Mouse (Mus musculus): ENCODE data around the gene Stoml3. TPM values are rescaled to one million over a fixed set of nuclear protein-coding genes. Genes with fewer than 3 reads are reported as not detected.
A peak's percentile ranks its signal among the peaks of the same experiment; 100 is the strongest.

The Stoml3 gene
- polyA plus RNA-seq (2015; fragmentation: Nextera tagmentation; extraction: Ambion mirVana), result 0.10 TPM in 1 of 2 replicates, not detected in the other

GRCm38 (mm10) chr3:53488353-53488752 lies at the start of gene Stoml3:
Gene Stoml3, plus strand, starts transcription at chr3:53488653.
- no peaks in the 10 kb centered on the region for H3K9me3 ChIP-seq (replicated peaks; ENCODE audit: control insufficient read depth, low read length)
- H3K4me2 ChIP-seq (ENCODE audit: low read depth, low read length), result no peak within 1 kb of the TSS
- H3K9ac ChIP-seq (ENCODE audit: low read length), result peak within 1 kb of the TSS; percentile 31
- WGBS, result 78% methylated on average over 6 of the region's 6 CpGs
- no peak within 1 kb of the TSS; the same call in 1 of the 2 replicates for H3K27ac ChIP-seq (ENCODE audit: low read length)
- no peaks in the 10 kb centered on the region for H3K36me3 ChIP-seq (ENCODE audit: control insufficient read depth, insufficient read depth)
- no peak within 1 kb of the TSS for H3K4me3 ChIP-seq (ENCODE audit: low read length)
- ATAC-seq (replicated peaks; ENCODE audit: extremely low read depth, insufficient read depth, low FRiP score), result no peak
- H3K4me1 ChIP-seq (ENCODE audit: control insufficient read depth, insufficient read depth, low read length), result peaks cover 12% of the 10 kb centered on the region
- H3K27me3 ChIP-seq (ENCODE audit: control insufficient read depth, insufficient read depth, low read length), result no peaks in the 10 kb centered on the region

- ATAC-seq (replicated peaks; ENCODE audit: extremely low read depth, insufficient read depth, low FRiP score), result no peak
- H3K27ac ChIP-seq (ENCODE audit: low read length), result no peak overlapping the region
- 83% methylated on average over 5 of the region's 5 CpGs for WGBS
- peaks cover 6% of the 10 kb centered on the region; the same call in 1 of the 2 replicates for H3K36me3 ChIP-seq (ENCODE audit: control insufficient read depth, insufficient read depth)
- peaks cover 2% of the 10 kb centered on the region; the same call in 1 of the 2 replicates for H3K4me1 ChIP-seq (ENCODE audit: control insufficient read depth, insufficient read depth, low read length)
- no peaks in the 10 kb centered on the region for H3K27me3 ChIP-seq (ENCODE audit: control insufficient read depth, insufficient read depth, low read length)
- no peak overlapping the region for H3K9ac ChIP-seq (ENCODE audit: low read length)
- no peak overlapping the region for H3K4me3 ChIP-seq (ENCODE audit: low read length)
- H3K9me3 ChIP-seq (replicated peaks; ENCODE audit: control insufficient read depth, low read length), result no peaks in the 10 kb centered on the region
- no peak overlapping the region for H3K4me2 ChIP-seq (ENCODE audit: low read depth, low read length)
Observed at GRCm38 (mm10) chr3:53445540-53445939, 42.9 kb upstream of the Stoml3 start.

GRCm38 (mm10) chr3:53446801-53447200 lies 41.7 kb upstream of the Stoml3 start:
- Histone ChIP-seq H3K4me1 (ENCODE audit: control insufficient read depth, insufficient read depth, low read length) (peaks cover 2% of the 10 kb centered on the region; the same call in 1 of the 2 replicates), H3K9me3 (replicated peaks; ENCODE audit: control insufficient read depth, low read length) (no peaks in the 10 kb centered on the region), H3K9ac (ENCODE audit: low read length) (no peak overlapping the region), H3K4me3 (ENCODE audit: low read length) (no peak overlapping the region), H3K27ac (ENCODE audit: low read length) (no peak overlapping the region), H3K27me3 (ENCODE audit: control insufficient read depth, insufficient read depth, low read length) (no peaks in the 10 kb centered on the region), H3K4me2 (ENCODE audit: low read depth, low read length) (no peak overlapping the region), H3K36me3 (ENCODE audit: control insufficient read depth, insufficient read depth) (peaks cover 10% of the 10 kb centered on the region)
- no peak for ATAC-seq (replicated peaks; ENCODE audit: extremely low read depth, insufficient read depth, low FRiP score)
- WGBS, result 78% methylated on average over 3 of the region's 3 CpGs

- 0 out of 2 replicates have a peak, but pooled peaks have one; percentile 32 for ATAC-seq (replicated peaks; ENCODE audit: extremely low read depth, insufficient read depth, low FRiP score)
Observed at GRCm38 (mm10) chr3:53448208-53448607, 40.2 kb upstream of the Stoml3 start.

GRCm38 (mm10) chr3:53450666-53451065 lies 37.8 kb upstream of the Stoml3 start:
- H3K4me1 ChIP-seq (ENCODE audit: control insufficient read depth, insufficient read depth, low read length), result peaks cover 2% of the 10 kb centered on the region; the same call in 1 of the 2 replicates
- H3K27ac ChIP-seq (ENCODE audit: low read length), result no peak overlapping the region
- 91% methylated on average over 11 of the region's 11 CpGs for WGBS
- H3K4me2 ChIP-seq (ENCODE audit: low read depth, low read length), result no peak overlapping the region
- H3K36me3 ChIP-seq (ENCODE audit: control insufficient read depth, insufficient read depth), result peaks cover 44% of the 10 kb centered on the region
- H3K4me3 ChIP-seq (ENCODE audit: low read length), result no peak overlapping the region
- no peaks in the 10 kb centered on the region for H3K27me3 ChIP-seq (ENCODE audit: control insufficient read depth, insufficient read depth, low read length)
- no peak for ATAC-seq (replicated peaks; ENCODE audit: extremely low read depth, insufficient read depth, low FRiP score)
- no peaks in the 10 kb centered on the region for H3K9me3 ChIP-seq (replicated peaks; ENCODE audit: control insufficient read depth, low read length)
- no peak overlapping the region for H3K9ac ChIP-seq (ENCODE audit: low read length)

More at GRCm38 (mm10) chr3:53448208-53448607, 40.2 kb upstream of the Stoml3 start:
- no peaks in the 10 kb centered on the region for H3K9me3 ChIP-seq (replicated peaks; ENCODE audit: control insufficient read depth, low read length)
- no peak overlapping the region for H3K4me3 ChIP-seq (ENCODE audit: low read length)
- peaks cover 2% of the 10 kb centered on the region; the same call in 1 of the 2 replicates for H3K4me1 ChIP-seq (ENCODE audit: control insufficient read depth, insufficient read depth, low read length)
- H3K27ac ChIP-seq (ENCODE audit: low read length), result no peak overlapping the region
- H3K4me2 ChIP-seq (ENCODE audit: low read depth, low read length), result no peak overlapping the region
- no peaks in the 10 kb centered on the region for H3K27me3 ChIP-seq (ENCODE audit: control insufficient read depth, insufficient read depth, low read length)
- WGBS, result 19% methylated on average over 2 of the region's 2 CpGs
- no peak overlapping the region for H3K9ac ChIP-seq (ENCODE audit: low read length)
- peaks cover 23% of the 10 kb centered on the region for H3K36me3 ChIP-seq (ENCODE audit: control insufficient read depth, insufficient read depth)

- H3K27ac ChIP-seq (ENCODE audit: low read length), result no peak overlapping the region
- no peak overlapping the region for H3K4me2 ChIP-seq (ENCODE audit: low read depth, low read length)
- no peak overlapping the region for H3K9ac ChIP-seq (ENCODE audit: low read length)
- H3K36me3 ChIP-seq (ENCODE audit: control insufficient read depth, insufficient read depth), result peaks cover 53% of the 10 kb centered on the region
- H3K9me3 ChIP-seq (replicated peaks; ENCODE audit: control insufficient read depth, low read length), result no peaks in the 10 kb centered on the region
- WGBS, result 86% methylated on average over 10 of the region's 10 CpGs
- peaks cover 2% of the 10 kb centered on the region; the same call in 1 of the 2 replicates for H3K4me1 ChIP-seq (ENCODE audit: control insufficient read depth, insufficient read depth, low read length)
- ATAC-seq (replicated peaks; ENCODE audit: extremely low read depth, insufficient read depth, low FRiP score), result 0 out of 2 replicates have a peak, but pooled peaks have one; percentile 4
- H3K27me3 ChIP-seq (ENCODE audit: control insufficient read depth, insufficient read depth, low read length), result no peaks in the 10 kb centered on the region
- no peak overlapping the region for H3K4me3 ChIP-seq (ENCODE audit: low read length)
Observed at GRCm38 (mm10) chr3:53452351-53452750, 36.1 kb upstream of the Stoml3 start.

- WGBS, result 81% methylated on average over 7 of the region's 7 CpGs
- no peak for ATAC-seq (replicated peaks; ENCODE audit: extremely low read depth, insufficient read depth, low FRiP score)
- H3K4me2 ChIP-seq (ENCODE audit: low read depth, low read length), result no peak overlapping the region
- H3K27ac ChIP-seq (ENCODE audit: low read length), result no peak overlapping the region
- H3K4me3 ChIP-seq (ENCODE audit: low read length), result no peak overlapping the region
- no peaks in the 10 kb centered on the region for H3K9me3 ChIP-seq (replicated peaks; ENCODE audit: control insufficient read depth, low read length)
- H3K9ac ChIP-seq (ENCODE audit: low read length), result no peak overlapping the region
- no peaks in the 10 kb centered on the region for H3K27me3 ChIP-seq (ENCODE audit: control insufficient read depth, insufficient read depth, low read length)
- H3K4me1 ChIP-seq (ENCODE audit: control insufficient read depth, insufficient read depth, low read length), result peaks cover 2% of the 10 kb centered on the region; the same call in 1 of the 2 replicates
- H3K36me3 ChIP-seq (ENCODE audit: control insufficient read depth, insufficient read depth), result peaks cover 54% of the 10 kb centered on the region
Observed at GRCm38 (mm10) chr3:53453346-53453745, 35.1 kb upstream of the Stoml3 start.

- Histone ChIP-seq H3K4me2 (ENCODE audit: low read depth, low read length) (no peak overlapping the region), H3K9me3 (replicated peaks; ENCODE audit: control insufficient read depth, low read length) (no peaks in the 10 kb centered on the region), H3K27me3 (ENCODE audit: control insufficient read depth, insufficient read depth, low read length) (no peaks in the 10 kb centered on the region), H3K36me3 (ENCODE audit: control insufficient read depth, insufficient read depth) (peaks cover 59% of the 10 kb centered on the region), H3K4me1 (ENCODE audit: control insufficient read depth, insufficient read depth, low read length) (peaks cover 2% of the 10 kb centered on the region; the same call in 1 of the 2 replicates), H3K27ac (ENCODE audit: low read length) (no peak overlapping the region), H3K4me3 (ENCODE audit: low read length) (no peak overlapping the region), H3K9ac (ENCODE audit: low read length) (no peak overlapping the region)
- ATAC-seq (replicated peaks; ENCODE audit: extremely low read depth, insufficient read depth, low FRiP score), result no peak
- 93% methylated on average over 6 of the region's 6 CpGs for WGBS
Observed at GRCm38 (mm10) chr3:53454005-53454404, 34.4 kb upstream of the Stoml3 start.

GRCm38 (mm10) chr3:53454561-53454960 lies 33.9 kb upstream of the Stoml3 start:
- WGBS, result 82% methylated on average over 6 of the region's 6 CpGs
- Histone ChIP-seq H3K4me3 (ENCODE audit: low read length) (no peak overlapping the region), H3K9me3 (replicated peaks; ENCODE audit: control insufficient read depth, low read length) (no peaks in the 10 kb centered on the region), H3K4me2 (ENCODE audit: low read depth, low read length) (no peak overlapping the region), H3K36me3 (ENCODE audit: control insufficient read depth, insufficient read depth) (peaks cover 62% of the 10 kb centered on the region), H3K9ac (ENCODE audit: low read length) (no peak overlapping the region), H3K27ac (ENCODE audit: low read length) (no peak overlapping the region), H3K4me1 (ENCODE audit: control insufficient read depth, insufficient read depth, low read length) (peaks cover 2% of the 10 kb centered on the region; the same call in 1 of the 2 replicates), H3K27me3 (ENCODE audit: control insufficient read depth, insufficient read depth, low read length) (no peaks in the 10 kb centered on the region)
- no peak for ATAC-seq (replicated peaks; ENCODE audit: extremely low read depth, insufficient read depth, low FRiP score)
